Mouse (Mus musculus) cerebellum, postnatal 4 days (tissue): ENCODE measurements around the gene Kif6.

Source experiments
- DNase-seq, 2 experiments: peaks; one replicate each; pipeline ENCODE4 v3.0.0; 2022; ENCODE audit warnings: low spot score in 2 of 2, mixed read lengths in 1 of 2

Kif6 gene

GRCm38 (mm10) chr17:49788187-49788974, 173.4 kb downstream of the Kif6 start:
- no peak for DNase-seq

GRCm38 (mm10) chr17:49791546-49791945, 176.6 kb downstream of the Kif6 start:
- DNase-seq, result no peak

GRCm38 (mm10) chr17:49792217-49792743, 177.3 kb downstream of the Kif6 start:
- DNase-seq, result no peak

- DNase-seq, result no peak
These were observed 178.0 kb downstream of the Kif6 start for GRCm38 (mm10) chr17:49792946-49793345.

- no peak for DNase-seq
These were observed 179.0 kb downstream of the Kif6 start for GRCm38 (mm10) chr17:49793965-49794364.

- no peak for DNase-seq
These were observed 180.3 kb downstream of the Kif6 start for GRCm38 (mm10) chr17:49795241-49795640.

GRCm38 (mm10) chr17:49796116-49796515, 181.2 kb downstream of the Kif6 start:
- no peak for DNase-seq

- no peak for DNase-seq
These were observed 184.2 kb downstream of the Kif6 start for GRCm38 (mm10) chr17:49799168-49799567.

- no peak for DNase-seq
These were observed 185.2 kb downstream of the Kif6 start for GRCm38 (mm10) chr17:49800157-49800556.

- DNase-seq, result no peak
These were observed 192.5 kb downstream of the Kif6 start for GRCm38 (mm10) chr17:49807461-49807860.

GRCm38 (mm10) chr17:49808712-49809343, 193.9 kb downstream of the Kif6 start:
- no peak for DNase-seq

GRCm38 (mm10) chr17:49813893-49814640, 199.1 kb downstream of the Kif6 start:
- DNase-seq, result no peak

- DNase-seq, result peak; percentile 16 to 20
These were observed 201.2 kb downstream of the Kif6 start for GRCm38 (mm10) chr17:49816067-49816565.

- no peak for DNase-seq
These were observed 201.8 kb downstream of the Kif6 start for GRCm38 (mm10) chr17:49816703-49817102.

GRCm38 (mm10) chr17:49820203-49820602, 205.3 kb downstream of the Kif6 start:
- DNase-seq, result peak in 1 of 2 experiments; percentile 2

- DNase-seq, result peak; percentile 18 to 53
These were observed 209.4 kb downstream of the Kif6 start for GRCm38 (mm10) chr17:49824142-49824840.

- DNase-seq, result peak in 1 of 2 experiments; percentile 15
These were observed 210.0 kb downstream of the Kif6 start for GRCm38 (mm10) chr17:49824841-49825450.

- DNase-seq, result peak in 1 of 2 experiments; percentile 14
These were observed 210.9 kb downstream of the Kif6 start for GRCm38 (mm10) chr17:49825831-49826230.

GRCm38 (mm10) chr17:49831745-49832144, 216.8 kb downstream of the Kif6 start:
- DNase-seq, result no peak

- DNase-seq, result no peak
These were observed 219.2 kb downstream of the Kif6 start for GRCm38 (mm10) chr17:49834044-49834545.

- DNase-seq, result no peak
These were observed 222.5 kb downstream of the Kif6 start for GRCm38 (mm10) chr17:49837417-49837816.
